Mouse (Mus musculus): ENCODE results near the gene Vmn1r53.
"Not testable (repeated sequence)": the region's sequence is repeated elsewhere in the genome, so short reads cannot be mapped to it uniquely, and the experiment has no call there.

Gene Vmn1r53

DNA sequence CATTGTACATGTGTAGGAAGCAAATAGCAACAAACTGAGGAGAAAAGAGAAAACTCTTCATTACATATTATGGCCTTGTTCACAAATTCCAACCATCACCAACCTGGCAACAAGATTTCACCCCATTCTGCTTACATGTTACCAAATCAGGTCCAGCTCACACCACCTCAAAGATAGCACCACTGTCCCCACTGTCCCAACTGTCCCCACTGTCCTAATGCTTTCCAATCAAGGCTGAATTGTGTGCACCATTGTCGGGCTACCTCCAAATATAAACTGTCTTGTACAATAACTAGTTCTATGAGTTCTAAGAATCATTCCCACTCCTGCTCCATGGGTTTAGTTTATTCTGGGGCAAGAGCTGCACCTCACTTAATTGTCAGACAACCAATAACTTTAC, at the start of gene Vmn1r53:
Gene Vmn1r53 (minus strand): TSS at position 101 of the 400 bp plus-strand sequence.
- DNase-seq, result no peak

DNA sequence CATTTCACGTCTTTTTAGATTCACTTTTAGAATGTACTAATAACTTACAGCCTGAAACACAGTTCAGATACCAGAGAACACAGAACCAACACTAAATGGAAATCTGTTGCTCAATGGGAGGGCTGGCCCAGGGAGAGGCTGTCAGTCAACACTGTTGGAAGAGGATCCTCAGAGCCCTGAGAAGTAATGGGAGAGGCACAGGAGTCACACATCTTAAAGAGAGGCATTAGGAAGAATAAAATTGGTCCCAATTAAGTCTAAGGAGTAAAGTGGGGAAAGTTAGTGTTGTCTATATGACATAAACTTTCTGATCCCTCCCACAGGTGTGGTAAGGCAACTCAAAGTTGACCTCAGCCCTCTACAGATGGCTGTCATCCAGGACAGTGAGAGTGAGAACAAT, 21.8 kb upstream of the Vmn1r53 start, which contains the start of gene Vmn1r54:
Gene Vmn1r54 (plus strand): TSS at position 301 of the 400 bp plus-strand sequence.
- DNase-seq, result no peak

- no peak for DNase-seq
Measured at GRCm38 (mm10) chr6:90244019-90244418, 19.8 kb upstream of the Vmn1r53 start.

DNA sequence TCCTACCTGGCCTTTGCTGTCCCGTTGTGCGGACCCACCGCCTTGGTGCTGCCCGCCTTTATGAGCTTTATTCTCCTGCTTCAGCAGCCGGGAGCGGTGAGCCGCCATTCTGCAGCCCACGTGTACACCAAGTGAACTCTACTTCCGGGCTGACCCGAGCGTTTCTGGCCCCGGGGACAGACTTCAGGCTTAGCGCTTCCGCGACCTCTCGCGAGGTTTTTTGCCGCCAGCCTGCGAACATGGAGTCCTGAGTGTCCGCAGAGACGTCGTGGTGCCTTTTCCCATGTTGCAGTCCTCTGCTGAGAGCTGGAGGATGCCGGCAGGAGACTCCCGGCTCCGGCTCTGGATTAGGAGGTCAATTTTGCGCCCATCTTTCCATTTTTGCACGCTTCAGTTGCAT, 8.4 kb upstream of the Vmn1r53 start:
- no peak for DNase-seq

GRCm38 (mm10) chr6:90232114-90232513, 7.9 kb upstream of the Vmn1r53 start:
- DNase-seq, result not testable (repeated sequence)

DNA sequence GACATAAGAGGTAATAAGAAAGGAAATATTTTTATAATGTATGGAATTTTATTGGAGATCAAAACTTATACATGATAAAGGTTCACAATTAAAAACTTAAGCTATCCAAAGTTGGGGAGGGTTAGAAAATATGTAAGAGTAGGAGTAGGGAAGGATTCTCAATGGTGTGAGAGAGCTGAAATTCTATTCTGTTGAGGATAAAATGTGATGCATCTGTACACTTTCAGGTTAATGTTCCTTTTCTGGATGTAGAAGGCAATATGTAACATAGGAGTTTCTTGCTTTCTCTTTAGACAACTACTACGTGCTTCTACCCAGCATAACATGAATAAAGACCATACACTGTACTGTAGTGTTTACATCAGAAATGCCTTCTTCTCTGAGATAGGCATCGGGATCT, 21.7 kb downstream of the Vmn1r53 start, which contains the start of gene V1ra8:
Gene V1ra8 (plus strand): TSS at position 301 of the 400 bp plus-strand sequence.
- not testable (repeated sequence) for DNase-seq

- no peak for DNase-seq
Measured at GRCm38 (mm10) chr6:90174508-90174907, 49.7 kb downstream of the Vmn1r53 start, which contains the start of gene Vmn1r52. Vmn1r52 (plus strand) TSS chr6:90174808.
